Mouse (Mus musculus): ENCODE results near the gene Gfra4. TPM values are rescaled to one million over a fixed set of nuclear protein-coding genes. Genes with fewer than 3 reads are reported as not detected.
A peak's percentile ranks its signal among the peaks of the same experiment; 100 is the strongest.

Gfra4 gene
- polyA plus RNA-seq, 1 experiment = not detected

DNA sequence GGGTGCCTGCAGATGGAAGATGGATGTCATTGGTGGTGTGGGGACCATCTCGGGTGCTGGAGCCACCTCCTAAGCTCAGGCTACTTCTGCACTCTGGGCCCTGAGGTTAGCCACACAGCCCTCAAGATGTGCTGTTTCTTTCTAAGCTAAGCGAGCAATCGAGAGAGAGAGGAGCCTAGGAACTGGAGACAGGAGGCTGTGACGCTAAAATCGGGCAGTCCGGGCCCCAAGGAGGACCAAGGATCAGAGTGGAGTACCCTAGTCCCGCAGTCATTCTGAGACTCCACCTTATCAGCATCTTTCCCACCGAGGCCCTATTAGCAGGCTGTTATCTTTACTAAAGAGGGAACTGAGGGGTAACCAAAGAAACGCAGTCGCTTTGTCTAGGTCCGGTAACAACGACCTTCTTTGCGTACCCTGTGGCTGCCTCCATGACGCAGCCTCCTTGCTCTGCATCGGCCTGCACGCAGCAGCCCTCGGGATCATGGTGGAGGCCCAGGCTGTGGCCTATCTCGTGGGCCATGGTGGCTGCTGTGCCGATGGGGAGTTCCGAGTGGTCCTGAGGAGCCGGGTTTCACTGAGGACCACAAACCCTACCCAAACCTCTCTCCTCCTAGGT, 11.9 kb upstream of the Gfra4 start:
- 22% methylated on average over 21 of the region's 21 CpGs for WGBS
- no peak for TF ChIP-seq POLR2A (IDR thresholded peaks at IDR 0.05; ENCODE audit: insufficient read depth, low read depth, low read length)
- no peak for TF ChIP-seq CTCF (IDR thresholded peaks at IDR 0.05; ENCODE audit: insufficient read depth, low read depth, low read length)
- Histone ChIP-seq H3K4me1 (ENCODE audit: control insufficient read depth, insufficient read depth, low read length) (peaks cover 37% of the 10 kb centered on the region), H3K4me3 (ENCODE audit: insufficient read depth, low read depth, low read length) (peak overlapping the region; percentile 15; the same call in 1 of the 2 replicates), H3K27ac (ENCODE audit: insufficient read depth, low read depth, low read length) (no peak overlapping the region)

DNA sequence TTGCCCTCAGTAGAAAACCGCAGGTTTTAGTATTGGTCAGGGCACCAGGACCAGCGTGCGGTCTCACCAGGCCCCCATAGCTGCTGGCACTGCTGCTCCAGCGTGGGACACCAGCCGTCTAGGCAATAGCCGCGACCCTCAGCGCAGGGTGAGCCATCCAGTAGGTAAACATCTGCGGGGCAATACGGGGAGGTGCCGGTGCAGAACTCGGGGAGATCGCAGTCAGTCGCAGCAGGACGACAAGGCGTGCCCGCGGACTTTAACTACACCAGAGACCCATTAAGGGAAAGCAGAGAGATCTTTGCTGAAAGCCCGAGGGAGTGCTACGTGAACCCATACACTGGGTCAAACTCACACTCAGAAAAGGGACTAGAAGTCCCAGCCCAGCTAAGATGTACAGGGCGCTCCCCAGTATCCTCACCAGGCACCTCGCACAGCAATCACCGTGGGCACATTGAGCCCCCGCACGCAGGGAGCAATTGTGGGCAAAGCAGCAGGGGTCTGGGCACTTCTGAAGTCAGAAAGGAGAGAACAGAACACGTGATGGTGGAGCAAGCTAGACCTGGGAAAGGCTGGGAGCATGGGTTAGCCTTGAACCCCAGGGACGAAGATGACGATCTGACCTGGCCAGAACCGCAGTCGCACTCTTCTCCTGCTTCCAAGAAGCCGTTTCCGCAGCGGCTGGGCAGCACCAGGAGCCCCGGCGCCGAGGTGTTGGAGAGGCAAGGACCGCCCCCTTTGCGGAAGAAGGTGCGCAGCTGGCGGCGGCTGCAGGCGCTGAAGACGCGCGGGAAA, 11.2 kb upstream of the Gfra4 start:
- 9% methylated on average over 45 of the region's 45 CpGs for WGBS
- TF ChIP-seq CTCF (IDR thresholded peaks at IDR 0.05; ENCODE audit: insufficient read depth, low read depth, low read length) (no peak), POLR2A (IDR thresholded peaks at IDR 0.05; ENCODE audit: insufficient read depth, low read depth, low read length) (no peak)
- Histone ChIP-seq H3K4me1 (ENCODE audit: control insufficient read depth, insufficient read depth, low read length) (peaks cover 34% of the 10 kb centered on the region), H3K27ac (ENCODE audit: insufficient read depth, low read depth, low read length) (no peak overlapping the region), H3K4me3 (ENCODE audit: insufficient read depth, low read depth, low read length) (peak overlapping the region; percentile 15)

DNA sequence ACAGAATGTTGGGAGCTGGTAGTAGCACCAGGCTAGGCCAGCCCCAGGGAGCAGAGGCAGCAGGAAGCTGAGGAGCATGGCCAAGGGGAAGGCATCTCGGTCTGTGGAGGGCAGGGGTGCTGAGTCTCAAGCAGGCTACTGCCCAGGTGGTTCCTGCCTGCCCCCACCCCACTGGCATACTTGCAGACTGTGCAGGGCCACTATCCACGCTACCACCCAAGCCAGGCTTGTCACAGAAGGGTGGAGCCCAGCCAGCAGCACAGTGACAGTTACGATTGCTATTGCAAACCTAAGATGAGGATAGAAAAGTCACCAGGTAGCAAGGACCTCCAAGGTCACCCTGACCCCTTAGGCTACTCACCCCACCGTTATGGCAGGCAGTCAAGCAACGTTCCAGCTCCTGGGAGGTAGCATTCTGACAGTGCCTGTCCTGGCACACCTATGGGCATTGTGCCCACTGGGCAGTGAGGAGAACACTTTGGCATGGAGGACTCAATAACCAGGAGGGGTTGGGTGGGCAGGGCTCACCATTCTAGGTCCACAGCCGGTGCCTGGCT, 10.1 kb upstream of the Gfra4 start:
- Histone ChIP-seq H3K27ac (ENCODE audit: insufficient read depth, low read depth, low read length) (no peak overlapping the region), H3K4me1 (ENCODE audit: control insufficient read depth, insufficient read depth, low read length) (peaks cover 29% of the 10 kb centered on the region), H3K4me3 (ENCODE audit: insufficient read depth, low read depth, low read length) (no peak overlapping the region)
- TF ChIP-seq CTCF (IDR thresholded peaks at IDR 0.05; ENCODE audit: insufficient read depth, low read depth, low read length) (no peak), POLR2A (IDR thresholded peaks at IDR 0.05; ENCODE audit: insufficient read depth, low read depth, low read length) (no peak)
- WGBS = 89% methylated on average over 6 of the region's 6 CpGs

DNA sequence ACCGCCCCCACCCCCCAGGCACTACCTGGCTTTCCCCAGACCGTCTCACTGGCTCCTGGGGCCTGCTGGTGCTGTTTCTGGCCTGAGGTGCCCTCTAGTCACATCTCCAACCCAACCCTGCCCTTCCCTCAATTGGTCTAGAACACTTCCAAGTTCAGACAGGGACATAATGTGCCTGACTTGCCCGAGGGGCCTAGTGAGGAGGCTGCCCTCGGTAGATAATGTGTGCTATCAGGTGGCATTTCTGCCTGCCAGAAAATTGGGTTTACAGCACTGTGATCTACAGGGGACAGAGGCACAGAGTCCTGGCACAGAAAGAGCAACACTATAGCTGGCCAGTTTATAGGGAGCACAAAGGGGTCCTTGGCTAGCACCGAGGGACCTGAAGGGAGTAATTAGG, 9.2 kb upstream of the Gfra4 start:
- TF ChIP-seq POLR2A (IDR thresholded peaks at IDR 0.05; ENCODE audit: insufficient read depth, low read depth, low read length) (no peak), CTCF (IDR thresholded peaks at IDR 0.05; ENCODE audit: insufficient read depth, low read depth, low read length) (no peak)
- H3K27ac ChIP-seq (ENCODE audit: insufficient read depth, low read depth, low read length) = no peak overlapping the region
- 73% methylated on average over 5 of the region's 5 CpGs for WGBS
- peaks cover 29% of the 10 kb centered on the region for H3K4me1 ChIP-seq (ENCODE audit: control insufficient read depth, insufficient read depth, low read length)
- no peak overlapping the region for H3K4me3 ChIP-seq (ENCODE audit: insufficient read depth, low read depth, low read length)

DNA sequence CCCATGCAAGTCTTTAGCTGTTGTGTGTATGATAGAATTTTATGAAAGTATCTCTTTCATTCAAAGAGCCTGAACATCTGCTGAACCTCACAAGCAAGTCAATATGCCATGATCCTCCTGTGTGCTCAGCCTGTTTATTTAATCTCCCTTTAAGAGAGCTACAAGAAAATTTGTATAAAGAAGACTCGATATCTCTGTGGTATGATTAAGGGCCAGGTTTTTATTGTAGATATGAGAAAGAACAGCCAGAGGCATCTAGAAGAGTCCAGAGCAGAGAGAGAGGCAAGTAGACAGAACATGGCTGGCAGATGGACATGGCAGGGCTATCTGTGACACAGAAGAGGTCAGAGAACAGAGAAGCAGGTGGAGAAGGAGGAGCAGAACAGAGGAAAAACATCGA, 3.1 kb upstream of the Gfra4 start:
- peaks cover 5% of the 10 kb centered on the region for H3K4me1 ChIP-seq (ENCODE audit: control insufficient read depth, insufficient read depth, low read length)
- TF ChIP-seq CTCF (IDR thresholded peaks at IDR 0.05; ENCODE audit: insufficient read depth, low read depth, low read length) (no peak), POLR2A (IDR thresholded peaks at IDR 0.05; ENCODE audit: insufficient read depth, low read depth, low read length) (no peak)
- WGBS = 81% methylated on average over 2 of the region's 2 CpGs
- H3K27ac ChIP-seq (ENCODE audit: insufficient read depth, low read depth, low read length) = no peak overlapping the region
- no peak overlapping the region for H3K4me3 ChIP-seq (ENCODE audit: insufficient read depth, low read depth, low read length)

DNA sequence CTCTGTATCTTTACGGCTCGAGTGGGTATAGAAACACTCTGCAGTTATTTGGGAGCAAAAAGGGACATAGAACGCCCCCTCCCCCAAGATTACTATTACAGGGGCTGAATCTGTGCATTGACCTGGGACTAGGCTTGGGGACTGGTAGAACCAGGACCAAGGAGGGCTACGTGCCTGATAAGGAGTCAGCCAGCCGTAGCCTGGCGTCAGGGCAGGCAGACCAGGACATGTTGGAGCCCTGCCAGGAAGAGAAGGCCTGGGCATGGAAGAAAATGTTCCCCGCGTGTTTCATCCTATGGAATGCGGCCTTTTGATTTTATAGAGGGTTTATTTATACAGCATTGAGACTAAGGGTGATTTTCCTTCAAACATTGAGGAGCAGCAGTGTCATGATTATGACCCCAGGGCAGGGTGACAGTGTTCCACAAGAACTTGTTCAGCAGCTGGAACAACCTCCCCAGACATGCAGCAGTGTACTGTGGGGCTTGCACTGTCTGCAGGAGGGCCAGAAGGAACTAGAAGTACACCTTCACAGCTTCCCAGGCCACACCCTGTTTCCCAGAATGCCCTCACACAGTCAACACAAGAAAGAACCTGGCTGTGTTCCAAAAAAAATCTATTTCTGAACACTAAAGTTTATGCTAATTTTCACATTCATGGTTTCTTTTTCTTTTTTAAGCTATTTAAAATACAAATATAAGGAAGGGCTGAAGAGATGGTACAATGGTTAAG, 2.3 kb upstream of the Gfra4 start:
- TF ChIP-seq POLR2A (IDR thresholded peaks at IDR 0.05; ENCODE audit: insufficient read depth, low read depth, low read length) (no peak), CTCF (IDR thresholded peaks at IDR 0.05; ENCODE audit: insufficient read depth, low read depth, low read length) (no peak)
- Histone ChIP-seq H3K4me3 (ENCODE audit: insufficient read depth, low read depth, low read length) (no peak overlapping the region), H3K27ac (ENCODE audit: insufficient read depth, low read depth, low read length) (no peak overlapping the region), H3K4me1 (ENCODE audit: control insufficient read depth, insufficient read depth, low read length) (peaks cover 12% of the 10 kb centered on the region)
- WGBS = 74% methylated on average over 9 of the region's 9 CpGs

DNA sequence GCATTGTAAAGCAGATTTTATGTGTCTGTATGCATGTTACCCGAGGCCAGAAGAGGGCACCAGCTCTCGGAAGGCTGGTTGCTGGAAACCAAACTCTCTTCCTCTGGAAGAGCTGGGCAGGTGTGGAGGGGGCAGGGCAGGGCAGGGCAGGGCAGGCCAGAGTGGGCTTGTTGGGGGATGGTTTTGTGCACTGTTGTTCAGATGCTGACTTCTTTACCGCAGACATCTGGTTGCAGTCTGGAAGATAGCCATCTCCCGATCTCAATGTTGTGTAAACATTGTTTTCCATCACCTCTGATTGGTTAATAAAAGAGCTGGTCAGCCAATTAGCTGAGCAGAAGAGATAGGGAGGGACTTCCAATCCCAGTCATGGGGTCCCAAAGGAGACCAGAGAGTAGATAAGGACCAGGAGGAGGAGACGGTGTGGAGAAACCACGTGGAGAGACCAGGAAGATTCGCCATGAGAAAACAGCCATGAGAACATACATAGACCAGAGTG, 1.5 kb upstream of the Gfra4 start:
- H3K27ac ChIP-seq (ENCODE audit: insufficient read depth, low read depth, low read length) = no peak overlapping the region
- TF ChIP-seq CTCF (IDR thresholded peaks at IDR 0.05; ENCODE audit: insufficient read depth, low read depth, low read length) (no peak), POLR2A (IDR thresholded peaks at IDR 0.05; ENCODE audit: insufficient read depth, low read depth, low read length) (no peak)
- 15% methylated on average over 7 of the region's 7 CpGs for WGBS
- no peak overlapping the region for H3K4me3 ChIP-seq (ENCODE audit: insufficient read depth, low read depth, low read length)
- peaks cover 16% of the 10 kb centered on the region for H3K4me1 ChIP-seq (ENCODE audit: control insufficient read depth, insufficient read depth, low read length)

DNA sequence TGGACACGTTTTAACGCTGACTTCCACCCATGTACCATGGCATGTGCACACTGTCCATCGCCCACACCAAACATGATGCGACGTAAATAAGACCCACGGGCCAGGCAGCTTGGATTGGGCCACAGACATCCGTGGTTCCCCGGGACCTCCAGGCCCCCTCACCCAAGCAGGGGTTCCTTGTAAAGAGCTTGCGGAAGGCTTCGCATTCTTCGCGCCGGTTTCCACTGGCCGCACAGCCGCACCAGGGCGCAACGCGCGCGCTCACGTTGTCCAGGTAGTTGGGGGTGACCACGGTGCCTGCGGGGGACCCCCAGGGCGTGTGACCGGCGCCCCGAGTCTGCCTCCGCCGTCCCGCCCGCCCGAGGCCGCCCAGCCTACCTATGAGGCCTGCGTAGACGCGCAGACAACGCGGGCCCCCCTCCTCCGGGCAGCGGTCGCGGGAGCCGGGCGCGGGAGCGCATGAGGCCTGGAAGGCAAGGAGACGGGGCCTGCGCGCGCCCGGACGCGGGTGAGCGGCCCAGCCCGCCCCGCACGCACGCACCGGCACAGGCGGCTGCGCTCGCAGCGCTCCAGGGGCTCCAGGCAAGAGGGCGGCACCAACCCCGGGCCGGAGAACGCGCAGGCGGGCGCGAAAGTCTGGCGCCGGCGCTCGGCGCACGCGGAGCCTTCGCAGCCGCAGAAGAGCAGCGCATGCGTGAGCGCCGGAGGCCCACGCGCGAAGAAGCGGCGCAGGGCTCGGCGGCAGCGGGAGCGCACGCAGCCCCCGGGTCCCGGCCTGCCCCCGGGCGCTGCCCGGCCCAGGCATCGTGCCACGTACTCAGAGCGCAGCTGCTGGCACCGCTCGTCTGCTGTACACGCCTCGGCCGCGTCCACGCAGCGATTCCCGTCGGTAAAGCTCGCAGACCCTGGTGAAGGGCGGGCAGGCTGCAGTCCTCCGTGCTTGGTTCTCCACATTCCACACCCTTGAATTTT, 1.7 kb downstream of the Gfra4 start:
- 2% methylated on average over 115 of the region's 115 CpGs for WGBS
- TF ChIP-seq CTCF (IDR thresholded peaks at IDR 0.05; ENCODE audit: insufficient read depth, low read depth, low read length) (no peak), POLR2A (IDR thresholded peaks at IDR 0.05; ENCODE audit: insufficient read depth, low read depth, low read length) (peak; percentile 73)
- H3K4me3 ChIP-seq (ENCODE audit: insufficient read depth, low read depth, low read length) = peak overlapping the region; percentile 65
- H3K27ac ChIP-seq (ENCODE audit: insufficient read depth, low read depth, low read length) = peak overlapping the region; percentile 59
- peaks cover 22% of the 10 kb centered on the region for H3K4me1 ChIP-seq (ENCODE audit: control insufficient read depth, insufficient read depth, low read length)
